Mouse (Mus musculus) left cerebral cortex, adult 18-20 months (tissue): ENCODE measurements around the gene Dennd1b. TPM values are rescaled to one million over a fixed set of nuclear protein-coding genes. Genes with fewer than 3 reads are reported as not detected.

ENCODE experiments used
- DNase-seq, 2 experiments: peaks; one replicate each; pipeline ENCODE4 v3.0.0; 2021 to 2022; ENCODE audit warnings: low spot score in 2 of 2, mixed read lengths in 1 of 2
- total RNA-seq, 2 experiments: library from RNA; stranded (reverse); gene quantifications; 2 replicates each; pipeline ENCODE4 v1.2.3; 2021

Gene Dennd1b
- total RNA-seq, 2 experiments from 2014 or later: 52.9 to 53.9 TPM

DNA sequence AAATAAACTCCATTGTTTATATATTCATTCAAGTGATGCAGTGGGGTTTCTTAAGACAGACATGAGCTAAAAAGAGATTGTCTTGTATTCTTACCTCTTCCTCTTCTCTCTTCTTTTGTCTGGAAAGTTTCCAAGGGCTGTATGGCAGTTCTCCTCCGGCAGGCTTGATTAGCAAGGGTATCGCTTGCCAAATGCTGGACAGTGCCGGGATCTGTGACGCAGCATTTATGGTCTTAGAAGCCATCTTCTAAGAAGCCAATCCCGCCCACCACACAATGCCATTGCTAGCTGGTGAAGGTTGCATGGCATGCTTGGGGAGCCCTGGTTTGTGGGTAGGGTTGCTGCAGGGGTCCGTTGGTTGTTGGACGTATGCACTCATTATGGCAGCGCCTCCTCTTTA lies 115.8 kb downstream of the Dennd1b start:
- DNase-seq: no peak

DNA sequence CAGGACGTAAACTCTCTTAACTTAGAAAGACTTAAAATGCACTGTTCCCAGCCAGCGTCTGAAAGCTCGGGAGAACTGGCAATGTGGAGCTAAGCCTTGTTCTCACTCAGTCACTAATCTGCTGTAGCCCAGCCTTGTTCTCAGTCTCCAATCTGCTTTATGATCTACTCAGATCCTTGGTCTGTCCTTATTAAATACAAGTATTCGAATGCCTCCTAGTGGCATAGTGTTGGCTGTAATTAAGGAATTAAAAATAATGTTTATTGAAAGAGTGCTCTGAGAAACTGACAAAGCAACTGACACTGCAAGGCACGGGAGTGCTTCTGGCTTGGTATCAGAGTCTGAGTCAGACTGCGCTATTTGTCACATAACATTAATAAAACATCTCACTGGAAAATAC lies 116.3 kb downstream of the Dennd1b start:
- no peak for DNase-seq

DNA sequence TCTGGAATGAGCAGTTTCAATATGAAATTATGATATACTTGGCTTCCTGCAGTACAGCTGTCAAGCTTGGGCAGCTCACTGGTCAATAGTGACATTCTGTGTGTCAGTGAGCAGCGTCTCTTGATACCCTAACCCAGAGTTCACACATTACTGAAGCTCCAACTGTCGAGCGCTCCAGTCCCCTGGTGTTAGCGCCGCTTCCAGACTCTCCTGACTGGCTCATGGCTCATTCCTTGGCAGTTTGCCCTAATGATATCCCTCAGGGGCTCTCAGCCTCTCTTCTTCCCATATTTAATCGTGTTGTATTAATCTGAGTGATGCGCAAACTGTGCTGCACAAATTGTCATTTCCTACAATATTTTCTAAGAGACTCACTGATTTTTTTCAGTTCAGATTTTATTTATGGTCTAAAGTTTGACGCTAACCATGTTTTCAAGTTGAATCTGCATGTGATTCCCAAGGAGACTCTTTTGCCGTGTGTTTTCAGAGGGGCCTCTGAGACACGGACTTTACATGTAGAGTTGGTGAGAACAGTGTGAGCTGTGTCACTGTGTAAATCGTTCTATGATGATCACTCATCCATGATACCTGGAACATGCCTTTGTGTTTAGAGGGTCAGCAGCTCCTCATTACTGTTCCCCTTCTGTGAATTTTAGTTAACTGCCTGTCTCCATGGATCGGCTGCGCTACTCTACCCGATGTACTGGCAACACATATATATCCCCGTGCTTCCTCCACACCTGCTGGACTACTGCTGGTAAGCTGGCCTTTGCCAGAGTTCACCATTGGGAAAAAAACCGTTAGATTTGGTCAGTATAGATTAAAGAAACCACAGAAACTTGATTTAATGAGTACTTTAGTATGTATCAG lies 117.5 kb downstream of the Dennd1b start:
- DNase-seq: no peak

DNA sequence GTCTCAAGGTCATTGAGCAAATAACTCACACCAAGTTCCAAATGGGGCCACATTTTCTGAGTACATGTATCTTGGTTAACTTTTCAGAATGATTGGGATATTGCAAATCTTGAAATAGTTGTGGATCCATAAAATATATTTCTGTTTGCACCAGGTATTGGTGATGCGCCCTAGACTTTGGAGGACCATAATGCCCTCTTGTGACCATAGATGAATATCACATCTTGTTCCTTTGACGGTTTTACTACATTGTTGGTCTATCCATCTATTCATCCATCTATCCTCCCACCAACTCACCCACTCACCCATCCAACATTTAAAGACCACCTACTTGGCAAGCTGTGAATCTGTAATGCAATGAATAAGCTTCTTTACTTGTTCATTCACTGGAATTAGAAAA lies 120.1 kb downstream of the Dennd1b start:
- no peak for DNase-seq

DNA sequence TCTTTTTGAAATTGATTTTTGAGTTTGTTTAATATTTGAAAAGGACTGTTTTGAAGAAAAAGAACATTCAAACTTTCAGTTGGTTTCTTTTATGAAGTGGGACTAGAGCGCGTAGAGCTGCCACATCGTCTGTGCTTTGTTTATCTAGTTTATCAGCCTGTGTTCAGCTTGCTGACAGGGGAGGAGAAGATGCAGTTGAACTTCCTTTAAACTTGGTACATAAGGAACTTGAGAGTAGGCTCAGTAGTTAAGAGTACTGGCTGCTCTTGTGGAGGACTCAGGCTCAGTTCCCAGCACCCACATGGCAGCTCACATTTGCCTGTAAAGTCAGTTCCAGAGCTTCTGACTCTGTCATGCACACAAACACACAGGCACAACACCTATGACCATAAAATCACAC lies 124.3 kb downstream of the Dennd1b start:
- no peak for DNase-seq

DNA sequence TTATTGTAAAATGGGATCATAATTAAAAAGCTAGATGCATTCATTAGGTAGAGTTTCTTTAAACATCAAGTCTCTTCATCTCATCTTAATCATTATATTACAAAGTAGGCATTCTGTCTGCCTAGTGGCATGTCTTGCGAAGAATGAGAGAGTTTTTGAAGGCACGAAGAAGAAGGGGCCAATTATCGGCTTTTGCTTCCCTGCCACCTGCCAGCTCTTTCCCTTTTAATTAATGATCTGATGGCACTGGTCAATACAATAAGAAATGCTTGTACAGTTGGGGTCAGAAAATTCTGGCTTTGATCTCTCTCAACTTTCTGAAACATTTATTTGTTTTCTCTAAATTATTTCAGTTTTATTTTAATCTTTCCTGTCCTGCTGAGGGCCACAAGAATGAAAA lies 127.5 kb downstream of the Dennd1b start:
- DNase-seq: no peak

DNA sequence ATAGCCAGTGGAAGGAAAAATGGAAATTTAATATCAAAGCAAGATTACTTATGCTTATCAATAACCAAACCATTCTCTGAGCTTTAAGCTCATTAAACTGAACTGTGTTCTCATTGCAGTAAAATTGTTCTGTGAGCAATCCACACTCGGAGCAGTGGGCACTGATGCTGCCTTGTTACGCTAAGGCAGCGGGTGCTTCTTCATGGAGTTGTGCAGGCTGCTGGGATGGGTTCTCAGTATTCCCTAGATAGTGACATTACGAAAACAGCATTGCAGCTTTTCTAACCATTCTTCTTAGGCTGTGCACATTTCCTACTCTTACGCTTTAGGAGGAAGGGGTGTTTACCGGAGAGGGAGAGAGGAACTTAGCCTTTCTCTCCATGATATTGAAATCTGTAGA lies 128.5 kb downstream of the Dennd1b start:
- no peak for DNase-seq

DNA sequence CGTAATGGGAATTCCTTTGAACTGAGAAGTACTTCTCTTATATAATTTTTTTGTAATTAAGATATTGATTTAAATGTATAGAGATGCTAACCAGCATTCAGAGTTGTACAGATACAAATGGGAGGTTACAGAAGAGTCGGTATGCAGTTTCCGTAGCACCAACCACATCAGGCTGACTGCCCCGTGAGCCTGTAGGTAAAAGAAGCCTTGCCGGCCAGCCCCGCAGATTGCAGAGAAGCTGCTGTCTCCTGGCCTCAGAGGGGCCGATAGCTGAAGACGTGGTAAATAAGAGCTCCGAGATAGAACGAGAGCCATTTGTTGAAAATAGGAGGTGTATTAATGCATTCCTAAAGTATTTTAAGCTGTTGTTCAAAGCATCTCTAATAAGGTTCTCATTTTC lies 128.9 kb downstream of the Dennd1b start:
- DNase-seq: no peak

DNA sequence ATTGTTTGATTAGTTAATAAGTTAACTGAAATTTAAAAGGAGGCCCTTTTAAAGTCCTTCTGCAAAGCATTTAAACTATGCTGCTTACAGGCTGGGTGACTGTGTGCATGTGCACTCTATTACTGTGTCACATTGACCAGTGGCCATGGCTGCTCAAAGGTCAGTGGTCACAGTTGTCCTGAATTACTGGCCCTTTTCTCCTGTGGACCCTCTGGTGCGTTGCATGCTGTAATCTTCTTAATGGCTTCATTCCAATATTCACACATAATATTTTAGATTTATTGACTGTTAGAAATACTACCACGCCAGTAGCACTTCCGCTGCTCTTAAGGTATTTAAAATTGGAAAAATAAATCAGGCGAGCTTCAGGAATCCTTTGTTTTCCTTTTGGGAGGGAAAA lies 129.5 kb downstream of the Dennd1b start:
- no peak for DNase-seq

DNA sequence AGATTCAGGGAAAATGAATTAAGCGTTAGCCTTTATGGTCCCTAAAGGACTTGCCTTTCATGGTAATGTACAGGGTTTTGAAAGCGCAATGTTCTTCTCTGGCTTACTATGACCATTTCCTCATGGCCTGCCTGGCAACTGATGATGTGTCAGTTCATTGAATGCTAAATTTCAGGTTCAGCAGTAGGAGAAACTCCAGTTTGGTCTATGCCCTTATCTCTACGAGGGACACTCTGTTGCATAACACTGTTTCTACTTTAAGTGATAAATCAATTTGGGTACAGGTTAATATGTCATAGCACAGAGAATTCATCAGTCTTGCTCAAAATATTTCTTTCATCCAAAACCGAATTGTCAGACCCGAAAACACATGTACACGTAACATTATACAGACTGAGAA lies 133.1 kb downstream of the Dennd1b start:
- no peak for DNase-seq

DNA sequence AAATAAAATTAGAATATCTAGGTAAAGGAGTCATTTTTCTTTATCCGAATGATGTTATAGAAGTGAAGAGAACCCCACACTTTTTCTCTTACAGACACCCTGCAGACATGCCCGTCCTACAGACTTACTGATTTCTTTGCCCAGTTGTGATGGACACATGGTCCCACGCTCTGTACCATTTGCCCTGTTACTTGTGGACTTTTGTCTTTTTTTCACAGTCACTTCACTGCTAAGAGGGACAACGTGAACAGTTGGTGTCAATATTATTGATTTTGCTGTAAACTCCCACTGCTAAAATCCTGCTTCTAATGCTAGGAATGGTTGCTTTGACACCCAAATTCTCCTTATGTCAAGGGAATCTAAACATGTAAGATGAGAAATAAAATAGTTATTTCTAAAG lies 134.9 kb downstream of the Dennd1b start:
- DNase-seq: no peak

DNA sequence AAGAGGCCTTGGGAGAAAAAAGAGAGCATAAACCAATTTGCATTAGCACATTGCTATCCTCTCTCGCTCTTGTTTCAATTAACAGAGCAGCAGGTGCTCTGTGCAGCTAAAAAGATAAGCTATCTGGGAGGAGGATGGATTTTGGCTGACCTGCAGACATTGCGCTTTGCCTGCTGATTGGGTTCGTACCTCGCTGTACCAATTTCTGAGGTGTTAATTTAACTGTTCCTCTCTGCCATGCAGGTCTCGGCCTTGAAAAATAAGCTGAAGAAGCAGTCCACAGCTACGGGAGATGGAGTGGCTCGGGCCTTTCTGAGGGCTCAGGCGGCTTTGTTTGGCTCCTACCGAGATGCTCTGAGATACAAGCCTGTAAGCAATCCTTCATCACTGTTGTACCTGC lies 138.5 kb downstream of the Dennd1b start:
- no peak for DNase-seq

DNA sequence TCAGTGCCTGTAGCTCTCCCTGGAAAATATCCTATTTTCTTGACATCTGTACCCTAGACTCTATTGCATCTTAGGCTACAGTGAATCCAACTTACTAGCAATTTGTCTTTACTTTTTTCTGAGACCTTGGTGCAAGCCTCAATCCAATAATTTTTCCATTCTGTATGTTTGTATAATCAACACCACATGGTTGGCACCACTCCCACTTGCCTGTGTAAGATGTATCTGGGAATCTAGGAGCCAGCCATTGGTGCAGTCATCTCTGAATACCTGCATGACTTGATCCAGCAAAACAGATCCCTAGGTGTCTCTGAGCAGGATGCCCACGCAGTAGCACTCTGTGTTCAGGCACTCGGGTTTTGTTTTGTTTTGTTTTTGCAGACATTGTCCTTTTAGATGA lies 145.0 kb downstream of the Dennd1b start:
- DNase-seq: no peak

DNA sequence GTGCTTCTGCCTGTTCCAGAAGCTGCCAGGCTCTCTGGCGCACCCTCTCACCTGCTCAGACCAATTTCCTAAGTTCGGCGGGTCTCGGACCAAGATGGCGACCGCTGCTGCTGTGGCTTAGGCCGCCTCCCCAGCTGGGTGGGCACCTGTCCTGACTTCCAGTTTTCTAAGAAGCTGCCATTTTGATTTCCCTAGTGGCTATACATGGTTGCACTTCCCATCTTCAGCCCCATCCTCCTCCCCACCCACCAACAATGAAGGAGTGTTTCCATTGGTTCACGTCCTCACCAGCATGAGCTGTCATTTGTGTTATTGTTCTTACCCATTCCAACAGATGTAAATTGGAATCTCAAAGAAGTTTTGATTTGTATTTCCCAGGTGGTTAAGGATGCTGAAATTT lies 159.4 kb downstream of the Dennd1b start:
- no peak for DNase-seq

DNA sequence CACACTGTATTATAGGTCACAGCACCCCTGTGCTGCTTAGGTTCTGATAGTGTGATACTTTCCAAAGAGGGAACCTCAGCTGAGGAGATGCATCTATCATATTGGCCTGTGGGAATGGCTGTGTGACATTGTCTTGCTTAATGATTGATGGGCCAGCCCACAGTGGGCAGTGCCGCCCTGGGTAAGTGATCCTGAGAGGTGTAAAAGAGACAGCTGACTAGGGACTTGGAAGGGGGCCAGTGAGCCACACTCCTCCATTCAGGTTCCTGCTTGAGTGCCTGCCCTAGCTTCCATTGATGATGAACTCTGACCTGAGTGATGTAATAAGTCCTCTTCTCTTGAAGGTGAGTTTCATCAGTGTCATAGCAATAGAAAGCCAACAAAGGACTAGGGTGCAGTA lies 176.4 kb downstream of the Dennd1b start:
- no peak for DNase-seq

DNA sequence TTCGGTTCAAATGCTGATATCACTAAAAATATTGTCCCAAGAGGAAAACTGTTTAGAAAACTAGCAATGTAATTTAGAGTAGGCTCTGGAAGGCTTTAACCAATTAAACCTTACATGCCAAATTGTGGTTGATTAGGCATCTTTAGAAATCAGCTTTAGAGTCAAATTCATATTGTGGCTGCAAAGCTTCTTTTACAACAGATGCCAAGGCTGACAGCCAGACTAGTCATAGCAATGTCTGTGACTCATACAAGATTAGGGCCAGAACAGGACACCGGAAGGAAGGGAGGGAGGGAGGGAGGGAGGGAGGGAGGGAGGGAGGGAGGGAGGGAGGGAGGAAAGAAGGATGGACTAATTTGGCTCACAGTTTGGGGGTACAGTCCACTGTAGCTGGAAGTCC lies 182.3 kb downstream of the Dennd1b start:
- no peak for DNase-seq

DNA sequence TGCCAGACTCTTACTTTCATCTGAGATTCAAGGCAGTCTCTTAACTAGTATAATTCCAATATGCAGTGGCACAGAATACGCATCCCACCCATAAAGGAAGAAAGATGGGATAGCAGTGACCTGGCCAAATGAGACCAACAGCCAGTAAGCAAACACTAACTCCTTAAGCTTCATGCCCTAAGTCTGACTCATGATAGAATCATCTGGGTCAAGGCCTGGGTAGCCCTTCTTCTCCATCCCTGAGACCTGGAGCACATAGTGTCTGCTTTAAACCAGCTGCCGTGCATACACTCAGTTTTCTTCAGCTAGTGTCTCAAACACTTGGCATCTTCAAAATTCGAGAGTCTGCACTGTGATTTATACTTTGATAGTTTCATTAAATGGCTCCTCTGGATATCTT lies 183.1 kb downstream of the Dennd1b start:
- DNase-seq: no peak

DNA sequence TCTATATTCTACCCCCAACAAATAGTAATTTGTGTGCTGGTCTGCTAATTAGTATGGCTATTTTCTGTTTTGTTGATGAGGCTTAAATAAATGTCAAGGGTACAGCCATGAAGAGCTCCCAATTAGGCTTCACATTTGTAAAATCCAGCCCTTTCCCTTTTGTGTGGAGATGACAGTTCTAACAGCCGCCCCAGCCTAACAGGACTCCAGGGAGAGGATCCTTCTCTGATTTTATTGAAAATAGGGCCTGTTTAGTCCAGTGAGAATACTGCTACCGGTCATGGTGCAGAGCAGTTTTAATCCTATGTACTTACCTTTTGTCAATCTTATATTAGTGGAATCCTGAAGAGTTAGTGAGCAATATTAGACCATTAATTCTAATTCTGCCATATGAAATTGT lies 189.8 kb downstream of the Dennd1b start:
- DNase-seq: no peak

DNA sequence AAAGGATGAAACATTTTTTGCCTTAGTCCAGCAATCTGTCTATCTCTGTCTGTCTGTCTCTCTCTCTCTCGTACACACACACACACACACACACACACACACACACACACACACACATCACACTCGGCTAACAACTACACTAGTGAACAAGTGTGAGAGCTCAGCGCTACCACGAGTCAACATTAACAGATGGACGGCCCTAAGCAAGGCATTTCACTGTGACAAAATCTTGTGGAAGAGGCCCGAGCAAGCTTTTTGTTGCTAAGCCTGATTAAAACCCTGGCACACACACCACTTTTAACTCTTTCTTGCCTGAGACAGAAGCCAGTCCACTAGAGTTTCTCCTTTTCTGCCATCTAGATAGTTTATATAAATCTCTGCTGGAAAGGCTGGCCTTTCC lies 190.3 kb downstream of the Dennd1b start:
- no peak for DNase-seq

DNA sequence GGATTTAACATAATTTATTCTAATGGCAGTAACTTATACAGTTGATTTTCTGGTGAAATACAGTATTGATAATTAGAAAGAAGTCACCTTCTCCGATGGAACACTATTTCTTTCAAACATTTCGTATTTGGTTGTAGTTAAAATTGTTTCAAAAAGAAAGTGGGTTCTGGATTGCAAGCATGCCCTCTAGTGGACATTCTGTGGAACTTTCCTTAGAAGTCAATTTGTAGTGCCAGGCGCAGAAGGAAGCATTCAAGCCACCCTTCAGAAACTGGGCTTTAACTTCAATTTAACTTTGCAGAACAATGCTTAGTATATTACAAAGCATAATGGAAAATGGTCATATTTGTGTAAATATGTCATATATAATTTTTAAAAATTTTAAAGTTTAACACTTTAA lies 193.2 kb downstream of the Dennd1b start:
- no peak for DNase-seq

DNA sequence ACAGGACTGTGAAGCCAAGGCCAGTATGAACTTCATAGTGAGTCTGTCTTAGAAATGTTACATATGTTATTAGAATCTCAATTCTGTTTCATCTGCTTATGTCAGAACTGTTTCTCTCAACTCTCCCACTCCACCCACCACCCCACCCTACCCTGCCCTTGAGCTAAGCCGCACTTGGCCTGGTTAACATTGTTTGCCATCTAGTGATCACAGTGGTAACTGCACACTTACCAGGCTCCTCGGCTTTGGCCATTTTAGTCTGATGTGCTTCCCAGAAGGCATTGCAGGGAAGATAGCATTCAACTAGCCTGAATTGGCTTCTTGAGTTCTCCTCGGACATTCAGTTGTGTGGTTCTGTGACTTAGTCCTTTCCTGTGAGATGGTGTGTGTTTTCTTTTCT lies 198.4 kb downstream of the Dennd1b start:
- DNase-seq: no peak

DNA sequence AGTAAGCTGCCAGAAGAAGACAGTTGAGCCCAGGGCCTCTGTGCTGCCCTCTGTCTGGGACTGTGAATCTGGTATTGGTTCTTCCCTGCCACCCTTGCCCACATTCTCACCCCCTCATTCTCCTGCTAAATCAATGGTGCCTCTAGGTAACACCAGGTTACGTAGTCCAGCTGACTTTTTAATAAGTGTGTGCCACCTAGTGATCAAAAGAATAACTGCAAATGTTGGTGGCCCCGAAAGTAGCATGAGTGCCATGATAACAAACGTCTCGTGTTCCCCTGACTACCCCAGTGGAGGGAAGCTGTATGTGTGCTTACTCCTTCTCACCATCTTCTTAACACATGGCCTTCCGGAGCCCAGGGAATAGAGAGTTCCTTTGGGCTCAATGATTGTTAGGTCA lies 199.6 kb downstream of the Dennd1b start:
- peak in 1 of 2 experiments; percentile 18 for DNase-seq

DNA sequence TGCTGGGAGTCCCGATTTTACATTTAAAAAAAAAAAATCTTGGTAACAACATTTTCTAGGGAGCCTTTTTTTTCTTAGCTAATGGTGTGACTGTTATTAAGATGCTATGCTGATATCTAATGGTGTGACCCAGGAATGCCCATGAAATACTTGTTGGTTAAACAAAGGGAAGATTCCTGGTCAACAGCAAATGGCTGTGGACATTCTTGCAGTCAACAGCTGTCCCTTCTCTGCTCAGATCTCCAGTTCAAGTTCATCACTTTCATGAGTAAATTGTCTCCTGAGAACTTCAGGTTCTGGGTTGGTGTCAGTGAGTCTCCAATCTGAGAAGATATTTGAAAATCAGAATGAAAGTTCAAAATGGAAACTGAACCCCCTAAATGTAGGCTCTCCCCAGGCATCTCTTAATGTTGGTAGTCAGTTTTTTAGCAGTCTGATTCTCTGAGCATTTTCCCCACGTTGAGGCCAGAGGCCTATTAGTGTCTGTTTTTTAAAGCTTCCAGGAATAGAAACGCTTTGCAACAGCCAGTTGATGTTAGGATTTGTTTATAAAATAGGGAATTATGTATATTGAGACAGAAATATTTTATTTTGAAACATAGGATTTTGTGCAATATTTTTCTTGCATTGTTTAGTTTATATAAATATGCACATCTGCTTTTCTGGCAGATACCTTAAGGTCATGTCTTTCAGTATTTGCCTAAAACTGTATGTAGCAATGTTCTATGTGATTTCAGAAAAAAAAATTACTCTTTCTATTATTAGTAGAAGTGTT lies 211.0 kb downstream of the Dennd1b start:
- no peak for DNase-seq
